Mouse (Mus musculus) megakaryocyte-erythroid progenitor cell, adult 5-6 weeks (primary cell): ENCODE results near the gene Gm21440. TPM values are rescaled to one million over a fixed set of nuclear protein-coding genes. Genes with fewer than 3 reads are reported as not detected.
"Not testable (repeated sequence)": the region's sequence is repeated elsewhere in the genome, so short reads cannot be mapped to it uniquely, and the experiment has no call there.

Experiments used
- ATAC-seq: replicated peaks from 2 replicates; pipeline ENCODE4 v1.8.0; 2016; ENCODE audit warnings: mild to moderate bottlenecking, inconsistent platforms; ENCODE audit not compliant: severe bottlenecking, poor library complexity, low FRiP score, low TSS enrichment
- total RNA-seq, 2 experiments: library from RNA; stranded (forward) in 1 of 2; stranded (reverse) in 1 of 2; fragments of 200-1000, 215-1000 nt in 1 of 2; fragments of >200 nt in 1 of 2; fragmentation: Nextera tagmentation in 1 of 2; gene quantifications; 2 replicates each; pipeline ENCODE4 v1.2.3; 2014 to 2017

Gm21440 gene
- total RNA-seq (2014; fragmentation: Nextera tagmentation) (not detected in 2 replicates), total RNA-seq (2017) (not detected in 2 replicates)

DNA sequence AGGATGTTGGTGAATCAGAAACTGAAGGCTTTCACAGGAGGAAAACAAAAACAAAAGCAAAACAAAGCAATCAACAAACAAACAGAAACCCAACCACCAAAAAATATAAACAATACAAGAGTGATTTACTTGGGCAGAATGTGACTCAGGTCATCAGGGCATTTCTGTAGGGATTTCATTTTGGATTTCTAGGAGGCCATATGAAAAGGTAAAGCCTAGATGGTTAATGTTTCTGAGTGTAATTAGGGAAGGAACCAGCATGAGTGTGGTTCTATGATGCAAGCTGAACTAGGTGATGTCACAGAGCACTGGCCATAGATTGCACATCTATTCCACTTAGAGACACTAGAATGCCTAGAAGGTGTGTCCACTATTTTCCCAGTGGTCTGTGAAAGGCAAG lies at the start of gene Gm21440, which contains the start of gene Gm21454:
TSS of gene Gm21440 (plus strand) at position 301 of the 400 bp plus-strand sequence.
TSS of gene Gm21454 (plus strand) at position 352 of the 400 bp plus-strand sequence.
- ATAC-seq, result not testable (repeated sequence)

DNA sequence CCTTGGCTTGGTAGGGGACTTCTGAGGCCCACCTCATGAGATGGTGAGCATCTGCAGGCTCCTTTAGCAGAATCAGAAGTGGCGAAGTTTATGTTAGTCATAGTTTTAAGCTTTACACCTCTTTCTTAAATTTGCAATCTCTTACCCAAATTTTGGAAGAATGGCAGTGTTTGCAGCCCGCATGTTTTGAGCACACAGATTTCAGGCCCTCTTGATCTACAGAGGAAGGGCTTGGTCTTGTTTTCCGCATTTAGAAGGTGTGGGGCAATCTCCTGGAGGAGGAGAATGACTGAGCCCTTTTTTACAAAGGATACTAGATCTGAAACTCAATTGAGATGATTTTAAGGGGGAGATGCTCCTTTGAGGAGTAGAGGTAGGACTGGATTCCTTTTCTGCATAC lies 28.4 kb upstream of the Gm21440 start, which contains the start of gene Gm21828:
TSS of gene Gm21828 (minus strand) at position 101 of the 400 bp plus-strand sequence.
- not testable (repeated sequence) for ATAC-seq

Other genes starting within 250 kb of the Gm21440 start
- not detected in 2 replicates for gene Gm20807, start 209.5 kb upstream of the Gm21440 start, total RNA-seq (2014; fragmentation: Nextera tagmentation)
- not detected in 2 replicates for gene Gm20807, start 209.5 kb upstream of the Gm21440 start, total RNA-seq (2017)
- gene Gm21891, start 118.9 kb upstream of the Gm21440 start, total RNA-seq (2014; fragmentation: Nextera tagmentation), result not detected in 2 replicates
- gene Gm21891, start 118.9 kb upstream of the Gm21440 start, total RNA-seq (2017), result not detected in 2 replicates
- gene Gm21425, start 90.4 kb upstream of the Gm21440 start, total RNA-seq (2014; fragmentation: Nextera tagmentation), result not detected in 2 replicates
- gene Gm21425, start 90.4 kb upstream of the Gm21440 start, total RNA-seq (2017), result not detected in 2 replicates
- gene Gm21828, start 28.5 kb upstream of the Gm21440 start, total RNA-seq (2014; fragmentation: Nextera tagmentation), result not detected in 2 replicates
- gene Gm21828, start 28.5 kb upstream of the Gm21440 start, total RNA-seq (2017), result not detected in 2 replicates
- not detected in 2 replicates for gene Gm21454, start 51 bp downstream of the Gm21440 start, total RNA-seq (2014; fragmentation: Nextera tagmentation)
- gene Gm21454, start 51 bp downstream of the Gm21440 start, total RNA-seq (2017), result not detected in 2 replicates
- not detected in 2 replicates for gene Gm21725, start 96.7 kb downstream of the Gm21440 start, total RNA-seq (2014; fragmentation: Nextera tagmentation)
- not detected in 2 replicates for gene Gm21725, start 96.7 kb downstream of the Gm21440 start, total RNA-seq (2017)
- gene Gm21866, start 213.2 kb downstream of the Gm21440 start, total RNA-seq (2014; fragmentation: Nextera tagmentation), result not detected in 2 replicates
- gene Gm21866, start 213.2 kb downstream of the Gm21440 start, total RNA-seq (2017), result not detected in 2 replicates
- not detected in 2 replicates for gene Gm20773, start 241.6 kb downstream of the Gm21440 start, total RNA-seq (2014; fragmentation: Nextera tagmentation)
- gene Gm20773, start 241.6 kb downstream of the Gm21440 start, total RNA-seq (2017), result not detected in 2 replicates